Mouse (Mus musculus) neutrophil, adult 83 days (primary cell): Measurements from ENCODE around the gene Svbp. TPM values are rescaled to one million over a fixed set of nuclear protein-coding genes. Genes with fewer than 3 reads are reported as not detected.

ENCODE experiments used
- total RNA-seq, 2 experiments: library from RNA; stranded (reverse); gene quantifications; one replicate each; pipeline ENCODE4 v1.2.4; 2023

Gene Svbp
- 10 to 100 TPM; 11.6 to 17.7 TPM for total RNA-seq

DNA sequence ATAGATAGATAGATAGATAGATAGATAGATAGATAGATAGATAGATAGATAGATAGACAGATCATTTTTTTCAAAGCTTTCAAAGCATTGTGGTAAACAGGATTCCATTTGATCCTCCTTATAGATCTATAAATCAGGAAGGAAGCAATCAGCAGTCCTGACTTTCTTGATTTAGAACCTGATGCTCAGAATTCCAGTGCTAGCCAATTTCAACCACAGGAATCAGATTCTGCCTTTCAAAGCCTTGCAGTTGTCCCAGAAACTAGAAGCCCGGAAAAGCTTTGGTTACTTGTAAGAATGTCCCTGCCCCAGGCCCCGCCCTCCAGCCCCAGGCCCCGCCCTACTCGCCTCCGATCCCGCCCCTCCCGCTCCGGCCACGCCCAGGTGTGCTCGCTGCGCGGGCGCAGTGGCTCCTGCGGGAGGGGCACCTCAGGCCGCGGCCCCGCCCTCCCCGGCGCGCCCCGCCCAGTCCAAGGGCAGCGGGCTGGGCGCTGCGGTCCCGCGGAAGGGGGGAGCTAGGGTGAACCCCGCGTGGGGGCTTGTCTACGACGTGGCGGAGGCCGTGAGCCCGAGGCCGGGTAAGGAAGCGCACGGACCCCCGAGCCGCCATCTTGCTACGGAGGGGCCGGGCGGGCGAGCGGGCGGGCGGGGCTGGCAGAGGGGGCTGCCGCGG lies at the start of gene Svbp:
Svbp (plus strand) TSS at position 398 of the 673 bp plus-strand sequence.

DNA sequence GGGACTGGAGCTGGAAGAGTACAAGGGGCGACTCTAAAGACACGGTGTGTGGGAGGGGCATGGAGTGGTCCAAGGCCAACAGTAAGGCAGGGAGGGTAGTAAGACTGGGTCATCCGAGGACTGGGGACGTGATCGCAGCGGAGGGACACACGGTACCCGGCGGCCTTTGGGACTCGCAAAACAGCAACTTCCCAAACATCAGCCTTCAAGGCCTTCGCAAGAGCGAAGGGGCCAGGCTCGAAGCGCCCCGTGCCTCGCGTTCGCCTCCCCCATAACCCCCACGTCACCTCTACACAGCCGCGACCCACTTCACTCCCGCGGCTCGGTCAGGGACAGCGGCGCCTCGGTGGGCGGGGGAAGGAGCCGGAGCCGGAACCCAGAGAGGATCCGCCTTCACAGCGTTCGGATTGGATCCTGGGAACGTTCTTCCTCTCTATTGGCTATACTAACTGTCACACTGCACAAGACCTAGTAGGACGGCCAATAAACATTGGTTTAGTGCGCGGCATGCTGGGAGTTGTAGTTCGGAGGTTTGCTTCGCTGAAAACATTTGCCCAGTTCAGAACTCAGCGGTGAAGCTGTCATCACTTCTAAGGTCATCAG lies 21.2 kb upstream of the Svbp start, which contains the start of gene Zfp691:
Zfp691 (minus strand) TSS at position 345 of the 603 bp plus-strand sequence.

DNA sequence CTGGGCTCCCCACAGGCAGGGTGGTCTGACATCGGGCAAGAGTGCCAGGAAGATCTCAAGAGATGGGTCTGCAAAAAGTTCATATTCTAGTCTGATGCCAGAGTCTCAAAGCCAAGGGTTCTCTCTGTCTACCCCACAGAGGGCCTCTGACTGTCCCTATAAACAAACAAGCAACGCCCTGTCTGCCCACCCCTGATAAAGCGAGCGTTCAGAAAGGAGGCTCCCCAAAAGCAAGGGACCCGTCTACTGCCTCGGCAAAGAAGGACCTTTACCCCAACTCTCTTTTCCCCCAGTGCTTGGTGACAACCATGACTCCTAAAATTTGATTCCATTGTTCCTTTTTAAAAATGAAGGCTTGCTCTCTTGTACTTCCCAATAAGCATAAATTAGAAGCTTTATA lies 5.2 kb upstream of the Svbp start, which contains the start of gene Ermap:
Ermap (minus strand) TSS at position 148 of the 400 bp plus-strand sequence.

DNA sequence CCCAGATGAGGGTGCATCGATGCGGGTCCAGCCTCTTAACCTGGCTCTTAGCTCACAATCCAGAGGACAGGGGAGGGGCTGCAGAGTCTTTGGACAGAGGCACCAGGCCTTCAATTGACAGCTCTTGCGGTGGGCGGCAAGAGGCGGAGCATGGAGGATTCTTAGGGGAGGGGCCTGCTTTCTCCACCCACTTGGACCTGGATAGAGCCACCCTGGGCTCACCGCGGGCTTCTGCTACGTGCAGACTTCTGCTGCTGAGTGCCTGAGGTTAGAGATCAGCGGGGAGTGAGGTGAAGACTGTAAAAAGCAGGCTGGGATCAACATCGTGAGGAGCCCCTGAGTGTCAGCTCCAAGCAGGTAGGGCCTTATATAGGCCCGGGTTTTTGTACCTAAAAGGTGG lies 23.1 kb downstream of the Svbp start, which contains the start of gene Tmem269:
Tmem269 (minus strand) TSS at position 49 of the 400 bp plus-strand sequence.

DNA sequence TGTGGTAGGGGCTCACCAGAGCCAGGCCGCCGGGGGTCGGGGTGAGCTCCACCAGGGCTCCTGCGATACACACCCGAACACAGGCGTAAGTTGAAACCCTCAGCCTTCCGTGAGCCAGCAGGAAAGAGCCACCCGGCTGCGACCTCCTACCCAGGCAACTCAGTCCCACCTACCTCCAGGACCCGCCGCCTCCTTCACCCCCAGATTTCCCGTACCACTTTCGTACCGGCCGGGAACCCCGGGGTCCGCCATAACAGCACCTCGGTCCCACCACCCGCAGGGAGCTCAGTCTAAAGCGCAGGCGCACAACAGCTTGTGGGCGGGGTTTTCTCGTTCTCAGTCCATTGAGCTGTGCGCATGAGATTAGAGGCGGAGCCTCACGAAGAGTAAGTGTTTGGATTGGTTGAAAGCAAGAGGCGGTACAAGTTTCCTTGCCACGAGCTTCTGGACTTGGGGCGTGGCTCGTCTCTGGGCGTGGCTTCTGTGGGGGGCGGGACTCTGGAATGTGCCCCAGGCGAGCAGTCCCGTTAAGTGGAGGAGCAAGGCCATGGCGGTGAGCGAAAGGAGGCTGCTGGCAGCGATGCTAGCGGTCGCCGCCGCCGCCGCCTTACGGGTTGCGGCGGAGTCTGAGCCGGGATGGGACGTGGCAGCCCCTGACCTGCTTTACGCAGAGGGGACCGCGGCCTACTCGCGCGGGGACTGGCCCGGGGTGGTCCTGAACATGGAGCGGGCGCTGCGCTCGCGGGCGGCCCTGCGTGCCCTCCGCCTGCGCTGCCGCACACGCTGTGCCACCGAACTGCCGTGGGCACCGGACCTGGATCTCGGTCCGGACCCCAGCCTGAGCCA lies 37.5 kb downstream of the Svbp start, which contains the start of the genes AU022252 and P3h1:
AU022252 (minus strand) TSS at position 303 of the 846 bp plus-strand sequence.
P3h1 (plus strand) TSS at position 506 of the 846 bp plus-strand sequence.

Other genes starting within 250 kb of the Svbp start
- gene Lao1, start 233.7 kb upstream of the Svbp start, total RNA-seq: not detected
- gene Slc2a1, start 86.6 kb upstream of the Svbp start, total RNA-seq: 10 to 100 TPM; 16.5 to 24.6 TPM
- 1 to 10 TPM; 4.3 to 6.2 TPM for gene Zfp691, start 21.1 kb upstream of the Svbp start, total RNA-seq
- gene Ermap, start 5.3 kb upstream of the Svbp start, total RNA-seq: 10 to 100 TPM; 37.8 to 65.9 TPM
- not detected for gene Tmem269, start 22.9 kb downstream of the Svbp start, total RNA-seq
- 1 to 10 TPM; 4.4 to 4.9 TPM for gene AU022252, start 37.4 kb downstream of the Svbp start, total RNA-seq
- gene P3h1, start 37.6 kb downstream of the Svbp start, total RNA-seq: 1 to 10 TPM; 3.4 to 4.8 TPM
- not detected for gene Cldn19, start 60.1 kb downstream of the Svbp start, total RNA-seq
- gene Ybx1, start 99.3 kb downstream of the Svbp start, total RNA-seq: 100 to 1,000 TPM; 321 to 325 TPM
- gene Ppih, start 125.2 kb downstream of the Svbp start, total RNA-seq: 10 to 100 TPM; 18.9 to 23.9 TPM
- gene Ccdc30, start 220.2 kb downstream of the Svbp start, total RNA-seq: not detected
- 1 to 10 TPM; 1.7 to 1.8 TPM for gene Ppcs, start 227.1 kb downstream of the Svbp start, total RNA-seq
- not detected for gene Zmynd12, start 227.5 kb downstream of the Svbp start, total RNA-seq